Mouse (Mus musculus) heart, embryonic 12.5 days (tissue): ENCODE measurements around the gene Fam13c. TPM values are rescaled to one million over a fixed set of nuclear protein-coding genes. Genes with fewer than 3 reads are reported as not detected.
A peak's percentile ranks its signal among the peaks of the same experiment; 100 is the strongest.

ENCODE experiments used
- ATAC-seq: fragments of 200-750 bp; cut with Nextera tagmentation; 2 replicates; pipeline ENCODE4 v1.8.0; 2017; ENCODE audit warnings: moderate TSS enrichment, moderate library complexity; ENCODE audit not compliant: insufficient number of reproducible peaks, low FRiP score
- H3K27ac ChIP-seq: fragments of 300-500 bp; sonication (generic); 2 replicates; pipeline ENCODE4 v1.5.1; 2016; ENCODE audit warnings: mild to moderate bottlenecking, moderate library complexity; ENCODE audit not compliant: poor library complexity, severe bottlenecking
- H3K27me3 ChIP-seq: fragments of 300-500 bp; sonication (generic); replicated peaks from 2 replicates; pipeline ENCODE4 v1.6.1; 2016; ENCODE audit warnings: mild to moderate bottlenecking, moderate library complexity
- H3K36me3 ChIP-seq: fragments of 300-500 bp; sonication (generic); 2 replicates; pipeline ENCODE4 v1.6.1; 2016; ENCODE audit warnings: mild to moderate bottlenecking, moderate library complexity
- H3K4me1 ChIP-seq: fragments of 300-500 bp; sonication (generic); replicated peaks from 2 replicates; pipeline ENCODE4 v1.6.1; 2016; ENCODE audit warnings: mild to moderate bottlenecking
- H3K4me2 ChIP-seq: fragments of 300-500 bp; sonication (generic); 2 replicates; pipeline ENCODE4 v1.6.1; 2016; ENCODE audit warnings: mild to moderate bottlenecking, moderate library complexity
- H3K4me3 ChIP-seq: fragments of 300-500 bp; sonication (generic); 2 replicates; pipeline ENCODE4 v1.5.1; 2016; ENCODE audit warnings: mild to moderate bottlenecking
- H3K9ac ChIP-seq: fragments of 300-500 bp; sonication (generic); 2 replicates; pipeline ENCODE4 v1.6.1; 2016; ENCODE audit warnings: mild to moderate bottlenecking, moderate library complexity
- H3K9me3 ChIP-seq: fragments of 300-500 bp; sonication (generic); replicated peaks from 2 replicates; pipeline ENCODE4 v1.6.1; 2016; ENCODE audit warnings: mild to moderate bottlenecking, moderate library complexity
- WGBS: fragments of 180-500 bp; shearing (Covaris S2); methylation state at CpG from one replicate; pipeline ENCODE4 v1.1.7; 2016; 5-methylcytosine and 5-hydroxymethylcytosine counted together
- polyA plus RNA-seq: library from polyadenylated mRNA; unstranded; fragments of >200 nt; fragmentation: Nextera tagmentation; extraction: Ambion mirVana; gene quantifications from 2 replicates; pipeline ENCODE4 v1.2.1, GENCODE M21; 2016

Fam13c gene
- polyA plus RNA-seq, 1 experiment from 2014 or later = 10.0 TPM

DNA sequence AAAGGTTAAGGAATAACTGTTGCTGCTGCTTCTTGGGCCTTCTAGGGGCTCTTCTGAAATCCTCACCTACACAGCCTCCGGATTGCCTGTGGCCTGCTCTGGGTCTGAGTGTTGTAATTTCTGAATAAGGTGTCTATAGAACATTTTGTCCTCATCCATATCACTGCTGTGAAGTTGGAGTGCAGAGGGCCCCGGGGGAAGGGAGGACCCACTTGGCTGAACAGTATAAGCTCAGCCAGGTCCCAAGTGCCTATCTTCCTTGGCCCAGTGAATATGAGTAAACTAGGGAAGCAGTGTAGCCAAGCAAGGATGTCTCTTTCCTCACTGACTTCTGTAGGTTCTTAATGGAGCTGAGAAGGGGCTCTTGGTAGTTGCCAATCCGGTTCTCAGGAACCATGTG lies 112.2 kb downstream of the Fam13c start:
- ATAC-seq = no peak
- Histone ChIP-seq H3K9ac (no peak overlapping the region), H3K36me3 (peaks cover 16% of the 10 kb centered on the region), H3K4me2 (no peak overlapping the region), H3K4me3 (no peak overlapping the region), H3K9me3 (peaks cover 3% of the 10 kb centered on the region; the same call in 1 of the 2 replicates), H3K27ac (no peak overlapping the region), H3K27me3 (no peaks in the 10 kb centered on the region), H3K4me1 (peaks cover 3% of the 10 kb centered on the region; the same call in 1 of the 2 replicates)
- WGBS = 81% methylated on average over 3 of the region's 3 CpGs

DNA sequence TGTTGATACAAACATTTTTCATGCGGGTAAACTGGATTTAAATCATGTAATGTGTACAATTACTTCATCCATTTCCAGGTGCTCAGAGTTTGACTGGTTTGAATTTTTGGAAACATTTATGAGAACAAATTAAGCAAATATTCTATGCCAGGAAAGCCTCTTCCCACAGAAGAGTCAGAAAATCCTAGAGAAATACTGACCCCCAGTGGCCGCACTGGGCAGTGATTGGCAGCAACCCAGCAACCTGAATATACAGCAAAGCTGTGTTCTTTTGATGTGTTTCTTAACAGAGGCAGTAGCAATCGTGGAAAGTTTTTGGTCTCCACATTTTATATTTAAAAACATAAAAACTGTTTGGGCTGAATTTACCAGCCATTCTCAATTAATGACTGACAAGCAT lies 123.4 kb downstream of the Fam13c start:
- H3K4me1 ChIP-seq = no peaks in the 10 kb centered on the region
- H3K4me2 ChIP-seq = no peak overlapping the region
- no peak overlapping the region for H3K9ac ChIP-seq
- no peaks in the 10 kb centered on the region for H3K27me3 ChIP-seq
- H3K4me3 ChIP-seq = no peak overlapping the region
- no peak overlapping the region for H3K27ac ChIP-seq
- WGBS = 25% methylated on average over 3 of the region's 3 CpGs
- no peaks in the 10 kb centered on the region for H3K36me3 ChIP-seq
- H3K9me3 ChIP-seq = no peaks in the 10 kb centered on the region
- ATAC-seq = no peak

DNA sequence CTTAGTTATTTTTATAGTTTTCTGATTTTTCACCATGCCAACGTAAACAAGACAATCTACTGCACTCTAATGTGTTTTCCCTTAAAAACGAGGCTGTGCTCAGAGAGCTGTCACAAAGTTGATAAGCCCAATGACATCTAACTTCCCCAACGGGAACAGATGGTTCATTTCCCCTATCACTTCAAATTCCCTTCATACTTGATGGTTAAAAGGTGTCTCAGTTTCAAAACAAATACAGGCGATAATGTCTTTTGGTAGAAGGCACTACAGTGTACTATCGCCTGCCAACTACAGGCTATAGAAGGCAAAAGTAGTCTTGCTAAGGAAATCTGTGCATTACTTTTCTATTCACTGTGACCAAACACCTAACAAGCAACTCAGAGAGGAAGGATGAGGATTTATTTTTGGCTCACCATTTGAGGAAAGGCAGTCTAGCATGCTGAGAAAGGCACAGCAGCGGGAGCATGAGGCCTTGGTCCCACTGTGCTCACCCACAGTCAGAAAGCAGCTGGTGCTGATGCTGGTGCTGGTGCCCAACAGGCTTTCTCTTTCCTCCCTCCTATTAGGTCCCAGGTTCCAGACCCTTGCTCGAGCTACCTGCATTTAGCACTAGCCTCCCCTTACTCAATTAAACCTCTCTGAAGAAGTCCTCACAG lies 141.4 kb downstream of the Fam13c start:
- 22% methylated on average over 7 of the region's 7 CpGs for WGBS
- no peak for ATAC-seq

DNA sequence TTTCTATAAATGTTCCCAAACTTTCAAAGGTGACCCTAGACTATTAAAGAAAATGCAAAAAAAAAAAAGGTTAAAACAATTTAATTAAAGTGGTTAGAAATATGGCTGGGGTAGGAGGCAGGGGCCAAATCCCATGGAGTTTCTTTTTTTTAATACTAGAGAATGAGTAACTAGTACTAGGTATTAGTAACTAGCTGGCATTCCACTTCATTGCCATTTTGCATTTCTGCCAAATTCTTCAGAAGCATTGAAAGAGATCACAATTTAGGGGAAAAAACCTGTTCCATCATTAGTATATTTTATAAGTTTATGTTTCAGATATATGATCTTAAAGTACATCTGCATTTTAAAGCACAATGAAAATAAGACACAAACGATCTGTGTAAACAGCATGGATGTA lies 143.9 kb downstream of the Fam13c start:
- Histone ChIP-seq H3K9ac (no peak overlapping the region), H3K4me1 (peaks cover 7% of the 10 kb centered on the region), H3K4me2 (no peak overlapping the region), H3K27ac (no peak overlapping the region), H3K9me3 (no peaks in the 10 kb centered on the region), H3K27me3 (no peaks in the 10 kb centered on the region), H3K4me3 (no peak overlapping the region), H3K36me3 (no peaks in the 10 kb centered on the region)
- WGBS = 80% methylated on average over 1 of the region's 1 CpGs
- no peak for ATAC-seq

More for the DNA sequence above, 141.4 kb downstream of the Fam13c start:
- no peak overlapping the region for H3K27ac ChIP-seq
- no peaks in the 10 kb centered on the region for H3K27me3 ChIP-seq
- no peaks in the 10 kb centered on the region for H3K36me3 ChIP-seq
- no peak overlapping the region for H3K4me3 ChIP-seq
- no peaks in the 10 kb centered on the region for H3K9me3 ChIP-seq
- no peak overlapping the region for H3K4me2 ChIP-seq
- H3K4me1 ChIP-seq = peaks cover 7% of the 10 kb centered on the region
- H3K9ac ChIP-seq = no peak overlapping the region

DNA sequence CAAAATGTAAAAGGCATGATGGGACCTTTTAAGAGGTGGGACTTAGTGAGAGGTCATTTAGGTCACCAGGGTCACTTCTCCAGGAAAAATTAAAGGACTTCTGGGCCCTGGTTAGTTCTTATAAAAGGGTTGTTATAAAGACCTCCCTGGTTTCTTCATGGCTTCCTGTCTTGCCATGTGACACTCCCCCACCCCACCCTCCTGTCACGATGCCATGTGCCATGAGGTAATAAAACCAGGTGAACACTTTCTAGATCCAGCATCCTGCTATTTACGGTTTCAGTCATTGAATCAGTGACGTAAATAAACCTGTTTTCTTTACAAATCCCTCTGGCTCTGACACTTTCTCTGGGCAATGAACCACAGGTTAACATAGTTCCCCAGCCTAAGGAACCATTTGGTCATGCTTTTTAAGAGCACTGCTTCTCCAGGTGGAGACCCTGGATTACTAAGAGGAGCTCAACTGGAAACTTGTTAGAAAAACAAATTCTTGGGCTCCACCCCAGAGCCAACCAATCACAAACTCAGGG lies 146.7 kb downstream of the Fam13c start:
- H3K36me3 ChIP-seq = no peaks in the 10 kb centered on the region
- no peak overlapping the region for H3K9ac ChIP-seq
- H3K4me3 ChIP-seq = no peak overlapping the region
- H3K9me3 ChIP-seq = no peaks in the 10 kb centered on the region
- H3K27me3 ChIP-seq = no peaks in the 10 kb centered on the region
- WGBS = 80% methylated on average over 3 of the region's 3 CpGs
- no peak overlapping the region for H3K27ac ChIP-seq
- ATAC-seq = no peak
- peaks cover 1% of the 10 kb centered on the region for H3K4me1 ChIP-seq
- no peak overlapping the region for H3K4me2 ChIP-seq

DNA sequence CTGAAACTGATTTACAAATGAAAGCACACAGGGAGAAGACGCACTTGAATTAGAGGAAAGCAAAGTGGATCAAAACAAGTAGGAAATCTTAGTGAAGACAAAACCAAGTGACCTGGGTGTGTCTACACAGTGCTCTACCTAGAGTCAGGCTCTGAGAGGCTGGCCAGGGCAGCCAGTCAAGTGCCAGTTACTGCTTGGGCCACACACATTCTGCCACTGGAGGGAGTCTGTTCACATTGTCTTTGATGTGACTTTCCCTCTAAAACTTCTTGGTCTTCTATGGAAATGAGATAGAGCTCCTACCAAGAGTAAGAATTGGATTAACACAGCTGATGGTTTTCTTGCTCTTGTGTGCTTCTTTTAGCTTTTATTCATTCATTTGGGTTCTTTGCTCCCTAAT lies 153.7 kb downstream of the Fam13c start:
- no peak overlapping the region for H3K9ac ChIP-seq

DNA sequence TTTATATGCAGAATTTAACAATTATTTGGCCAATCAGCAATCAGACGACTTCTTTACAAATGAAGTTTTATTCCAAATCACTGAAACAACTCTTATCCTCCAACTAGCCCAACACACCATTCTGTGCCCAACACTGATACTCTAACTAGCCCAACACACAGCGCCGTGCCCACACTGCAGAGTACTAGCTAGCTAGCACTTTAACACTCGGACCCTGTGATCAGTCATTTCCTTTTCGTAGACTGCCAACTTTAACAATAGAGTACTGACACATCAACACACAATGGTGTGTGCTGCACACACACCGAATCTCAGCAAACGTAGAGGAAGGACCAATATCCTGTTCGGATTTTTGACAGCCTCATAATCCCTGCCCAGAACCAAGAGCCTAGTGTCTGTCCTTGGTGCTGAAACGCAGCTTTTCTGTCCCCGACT lies 157.8 kb downstream of the Fam13c start:
- Histone ChIP-seq H3K36me3 (no peaks in the 10 kb centered on the region), H3K9me3 (no peaks in the 10 kb centered on the region), H3K9ac (no peak overlapping the region), H3K4me3 (peak overlapping the region; percentile 78), H3K4me1 (peaks cover 12% of the 10 kb centered on the region), H3K4me2 (peak overlapping the region; percentile 97), H3K27me3 (peaks cover 41% of the 10 kb centered on the region), H3K27ac (no peak overlapping the region)
- 24% methylated on average over 10 of the region's 10 CpGs for WGBS
- 0 out of 2 replicates have a peak, but pooled peaks have one; percentile 4 for ATAC-seq

More for the DNA sequence above, 153.7 kb downstream of the Fam13c start:
- Histone ChIP-seq H3K36me3 (no peaks in the 10 kb centered on the region), H3K4me2 (no peak overlapping the region), H3K27ac (no peak overlapping the region), H3K4me3 (no peak overlapping the region), H3K27me3 (peaks cover 13% of the 10 kb centered on the region), H3K9me3 (no peaks in the 10 kb centered on the region), H3K4me1 (peaks cover 6% of the 10 kb centered on the region)
- 41% methylated on average over 1 of the region's 1 CpGs for WGBS
- no peak for ATAC-seq

DNA sequence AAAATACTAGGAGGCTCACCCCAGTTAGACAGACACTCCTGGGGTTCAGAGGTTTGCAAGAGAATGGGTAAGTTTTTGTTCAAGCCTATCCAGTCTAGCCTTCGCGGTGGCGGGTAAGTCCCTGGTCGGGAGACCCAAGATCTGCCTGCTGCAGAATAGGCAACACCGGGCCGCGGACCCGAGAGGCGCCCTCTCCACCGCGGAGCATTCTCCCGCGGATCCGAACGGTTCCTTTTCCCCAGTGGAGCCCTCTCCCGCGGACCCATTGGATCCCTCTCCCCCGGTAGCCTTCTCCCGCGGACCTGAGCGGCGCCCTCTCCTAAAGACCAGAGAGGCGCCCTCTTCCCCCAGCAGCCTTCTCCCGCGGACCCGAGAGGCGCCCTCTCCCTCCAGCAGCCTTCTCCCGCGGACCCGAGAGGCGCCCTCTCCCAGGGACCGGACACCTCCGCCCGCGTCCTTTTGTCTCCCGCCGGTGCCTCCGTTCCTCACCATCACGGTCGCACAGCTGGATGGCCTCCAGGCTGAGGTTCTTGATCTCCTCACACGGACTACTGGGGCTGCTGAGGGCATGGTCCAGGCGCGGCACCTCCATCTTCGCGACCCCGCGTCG lies 158.3 kb downstream of the Fam13c start:
- H3K4me3 ChIP-seq = peak overlapping the region; percentile 78
- ATAC-seq = peak; percentile 36; the same call in 1 of the 2 replicates
- no peaks in the 10 kb centered on the region for H3K36me3 ChIP-seq
- H3K9ac ChIP-seq = 0 out of 2 replicates have a peak overlapping the region, but pooled peaks have one; percentile 33
- H3K4me2 ChIP-seq = peak overlapping the region; percentile 97
- WGBS = under 1% methylated on average over 47 of the region's 48 CpGs
- H3K4me1 ChIP-seq = peaks cover 12% of the 10 kb centered on the region
- H3K27ac ChIP-seq = no peak overlapping the region
- H3K9me3 ChIP-seq = no peaks in the 10 kb centered on the region
- peaks cover 41% of the 10 kb centered on the region for H3K27me3 ChIP-seq

DNA sequence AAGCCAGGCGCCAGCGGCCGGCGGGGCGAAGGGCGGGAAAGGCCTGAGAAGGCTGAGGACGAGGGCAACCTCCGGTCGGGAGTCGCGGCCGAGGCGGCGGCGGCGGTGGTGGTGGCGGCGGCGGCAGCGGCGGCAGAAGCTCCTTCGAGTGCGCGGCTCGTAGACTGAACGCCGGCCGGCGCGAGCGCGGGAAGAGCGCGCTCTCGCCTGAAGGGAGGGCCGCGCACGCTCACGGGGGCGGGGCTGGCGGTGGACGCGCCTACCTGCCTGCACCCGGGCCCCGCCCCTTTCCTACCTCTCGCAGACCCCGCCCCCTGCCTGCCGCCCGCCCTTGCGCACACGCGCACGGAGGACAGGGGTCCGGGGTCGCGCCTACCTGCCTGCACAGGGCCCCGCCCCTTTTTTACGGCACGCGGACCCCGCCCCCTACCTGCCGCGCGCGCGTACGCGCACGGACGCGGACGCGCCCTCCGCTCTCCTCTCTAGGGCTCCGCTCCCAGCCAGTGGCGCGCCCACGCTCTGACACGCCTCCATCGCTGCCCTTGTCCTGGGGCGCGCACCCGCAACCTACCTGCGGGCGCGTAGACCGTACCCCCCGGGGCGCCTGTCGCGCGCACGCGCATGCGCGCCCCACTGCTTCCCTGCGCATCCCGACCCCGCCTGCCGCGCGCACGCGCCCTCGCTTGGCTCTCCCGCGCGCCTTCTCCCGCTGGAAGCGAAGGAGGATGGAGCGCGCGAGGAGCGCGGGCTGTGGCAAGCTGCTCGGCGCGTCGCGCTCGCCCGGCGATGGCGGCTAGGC lies 159.0 kb downstream of the Fam13c start:
- Histone ChIP-seq H3K9me3 (no peaks in the 10 kb centered on the region), H3K4me3 (peak overlapping the region; percentile 78), H3K9ac (peak overlapping the region; percentile 33), H3K27me3 (peaks cover 41% of the 10 kb centered on the region), H3K4me2 (peak overlapping the region; percentile 97), H3K4me1 (peaks cover 12% of the 10 kb centered on the region), H3K27ac (no peak overlapping the region), H3K36me3 (no peaks in the 10 kb centered on the region)
- ATAC-seq = peak; percentile 83
- whole genome bisulfite sequencing = under 1% methylated on average over 95 of the region's 124 CpGs

DNA sequence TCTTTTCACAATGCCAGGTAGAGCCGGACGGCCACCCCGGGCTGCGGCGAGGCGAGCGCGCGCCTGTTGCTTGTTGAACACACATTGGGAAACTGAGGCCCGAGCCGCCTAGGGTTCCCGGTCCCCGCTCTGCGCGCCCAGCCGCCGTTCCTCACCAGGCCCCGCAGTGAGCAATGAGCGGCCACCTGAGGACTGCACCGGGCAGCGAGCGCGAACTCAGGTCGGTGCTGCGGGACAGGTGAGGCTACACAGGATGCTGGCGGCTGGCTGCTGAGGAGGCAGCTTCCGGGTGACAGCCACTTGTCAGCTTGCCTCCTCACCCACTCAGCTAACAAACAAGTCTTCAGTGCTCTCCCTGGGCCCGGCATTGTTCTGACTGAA lies 159.6 kb downstream of the Fam13c start:
- H3K27me3 ChIP-seq = peaks cover 41% of the 10 kb centered on the region
- peak overlapping the region; percentile 97 for H3K4me2 ChIP-seq
- H3K27ac ChIP-seq = no peak overlapping the region
- H3K36me3 ChIP-seq = no peaks in the 10 kb centered on the region
- H3K9ac ChIP-seq = peak overlapping the region; percentile 26; the same call in 1 of the 2 replicates
- WGBS = under 1% methylated on average over 28 of the region's 28 CpGs
- ATAC-seq = no peak
- H3K4me1 ChIP-seq = peaks cover 12% of the 10 kb centered on the region
- H3K9me3 ChIP-seq = no peaks in the 10 kb centered on the region
- H3K4me3 ChIP-seq = peak overlapping the region; percentile 78
